Mouse (Mus musculus): ENCODE measurements at regions not wholly inside any gene's neighbourhood (a gene's known extent, or its start where the extent isn't known, plus 50 kb on each side); places are given as distances from the start of the nearest gene placed in this dataset.

DNA sequence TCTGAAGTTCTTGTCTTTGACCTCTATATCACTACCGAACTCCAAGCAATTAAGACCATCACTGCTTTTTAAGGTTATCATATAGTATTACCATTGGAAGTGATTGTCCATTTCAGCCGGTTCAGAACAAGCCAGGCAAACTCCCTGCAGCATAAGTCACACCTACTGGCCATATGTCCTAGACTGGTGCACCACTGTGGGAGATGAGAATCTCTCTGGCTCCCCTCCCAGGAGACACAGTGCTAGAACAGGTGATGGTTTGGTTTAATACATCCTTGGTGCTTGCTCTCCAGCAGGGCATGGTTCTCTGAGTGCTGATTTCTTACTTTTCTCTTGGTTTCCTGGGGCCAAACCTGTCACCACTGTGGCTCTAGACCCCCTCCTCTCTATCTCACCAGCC is 232.8 kb upstream of the Btbd3 start:
- no peak for DNase-seq (ENCODE audit: low spot score in 2 of 2)
- intact Hi-C loops (cut with DNase I) = no loop called here

DNA sequence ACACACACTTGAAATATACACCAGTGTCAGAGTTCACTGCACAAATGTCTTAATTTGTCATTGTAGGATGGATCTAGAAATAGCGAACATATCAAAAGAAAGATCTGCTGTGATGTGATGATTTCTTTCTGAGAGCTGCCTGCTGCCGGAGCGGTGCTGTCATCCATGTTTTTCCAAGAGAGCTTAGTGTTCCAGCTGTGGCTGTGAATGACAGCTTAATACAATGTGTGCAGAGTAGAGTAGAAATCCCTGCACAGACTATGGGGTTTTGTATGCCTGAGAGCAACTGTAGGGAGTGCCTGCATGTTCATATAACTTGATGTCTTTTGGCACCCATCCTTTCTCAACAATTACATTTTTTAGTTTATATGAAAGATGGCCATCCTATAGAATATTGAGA is 274.6 kb upstream of the Btbd3 start:
- intact Hi-C loops (cut with DNase I) = no loop called here

DNA sequence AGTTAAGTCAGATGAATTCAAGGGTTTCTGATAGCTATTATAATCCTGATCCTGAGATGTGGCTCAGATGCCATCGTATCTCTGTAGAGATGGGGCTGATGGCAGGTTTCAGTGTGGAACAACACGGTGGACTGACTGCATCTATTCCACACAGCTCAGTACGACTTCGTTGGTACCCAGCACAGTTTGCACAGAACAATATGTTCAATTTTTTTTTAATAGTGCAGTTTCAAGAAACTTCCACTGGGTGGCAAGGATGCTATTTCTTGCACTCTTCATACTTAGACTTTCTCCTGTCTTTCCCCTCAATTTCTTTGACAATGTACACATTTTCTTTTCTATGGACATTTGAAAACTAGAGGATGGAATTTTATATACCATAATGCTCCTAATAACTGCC is 278.6 kb upstream of the Btbd3 start:
- DNase-seq (ENCODE audit: low spot score in 2 of 2) = no peak
- intact Hi-C loops (cut with DNase I) = loop anchor here (10.0 kb wide), 1 partner anchor 1387 kb away; no protein-coding TSS in a partner anchor

More for the DNA sequence above, 274.6 kb upstream of the Btbd3 start:
- no peak for DNase-seq (ENCODE audit: low spot score in 2 of 2)

DNA sequence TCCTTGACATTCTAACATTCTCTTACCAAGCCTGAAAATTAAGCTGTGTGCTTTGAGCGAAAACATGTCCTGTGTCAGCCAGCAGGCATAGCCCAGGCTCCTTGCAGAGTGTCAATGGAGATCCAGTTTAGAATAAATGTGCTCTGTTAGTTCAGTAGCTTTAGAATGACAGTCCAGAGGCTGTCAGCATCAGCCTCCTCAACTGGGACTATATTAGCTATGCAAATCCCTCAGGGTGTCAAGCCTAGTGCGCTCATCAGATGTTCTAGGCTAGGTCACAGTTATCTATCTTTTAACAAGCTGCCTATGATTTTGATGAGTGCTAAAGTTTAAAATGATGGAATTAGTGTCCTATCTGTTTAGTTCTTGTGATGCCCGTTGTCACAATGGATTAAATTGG is 281.7 kb upstream of the Btbd3 start:
- no peak for DNase-seq (ENCODE audit: low spot score in 2 of 2)
- intact Hi-C loops (cut with DNase I) = loop anchor here (10.0 kb wide), 1 partner anchor 1390 kb away; no protein-coding TSS in a partner anchor

DNA sequence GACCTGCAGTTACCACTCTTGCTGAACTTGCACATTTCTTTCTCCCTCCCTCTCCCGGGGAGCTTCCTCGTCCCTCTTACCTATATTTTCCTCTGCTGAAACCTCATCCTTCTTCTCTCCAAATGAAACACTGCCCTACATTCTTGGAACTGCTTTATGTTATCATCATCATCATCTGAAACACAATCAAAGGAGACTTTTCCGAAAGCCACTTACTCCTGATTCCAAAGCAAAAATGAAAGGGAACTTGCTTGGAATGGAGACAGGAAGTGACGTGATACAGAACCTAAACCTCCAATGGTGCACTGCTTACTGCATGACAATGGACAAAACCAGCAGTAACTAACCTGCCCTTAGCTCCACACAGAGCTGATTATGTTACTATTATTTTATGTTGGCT is 287.2 kb upstream of the Btbd3 start:
- intact Hi-C loops (cut with DNase I) = no loop called here
- no peak for DNase-seq (ENCODE audit: low spot score in 2 of 2)

DNA sequence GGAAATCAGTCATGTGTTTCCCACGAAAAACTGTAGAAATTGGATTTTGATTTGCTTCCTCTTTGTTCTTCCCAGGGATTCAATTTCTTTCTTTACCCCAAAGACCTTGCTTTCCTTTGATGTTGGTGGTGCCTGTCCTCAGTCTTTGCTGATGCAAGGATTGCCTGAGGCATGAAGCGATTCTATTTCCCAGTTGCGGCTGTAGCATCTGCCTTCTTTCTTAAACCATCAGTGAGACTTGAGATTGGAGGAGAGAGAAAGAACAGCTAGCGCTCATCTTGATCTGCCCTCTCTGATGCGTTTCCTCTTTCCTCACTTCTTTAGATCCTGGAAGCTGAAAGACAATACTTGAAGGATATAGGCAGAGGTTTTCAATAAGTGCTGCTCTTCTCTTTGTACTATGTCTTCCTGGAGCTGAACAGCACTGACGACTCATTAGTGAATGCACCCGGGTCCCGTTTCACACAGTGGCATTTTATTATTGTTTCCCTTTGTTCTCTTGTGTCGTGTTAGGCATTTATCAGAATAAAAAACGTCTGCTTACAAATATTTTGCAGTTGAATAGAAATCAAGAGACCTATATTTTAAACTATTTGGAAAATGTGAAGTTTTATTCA is 289.8 kb upstream of the Btbd3 start:
- intact Hi-C loops (cut with DNase I) = no loop called here
- DNase-seq (ENCODE audit: low spot score in 2 of 2) = no peak

DNA sequence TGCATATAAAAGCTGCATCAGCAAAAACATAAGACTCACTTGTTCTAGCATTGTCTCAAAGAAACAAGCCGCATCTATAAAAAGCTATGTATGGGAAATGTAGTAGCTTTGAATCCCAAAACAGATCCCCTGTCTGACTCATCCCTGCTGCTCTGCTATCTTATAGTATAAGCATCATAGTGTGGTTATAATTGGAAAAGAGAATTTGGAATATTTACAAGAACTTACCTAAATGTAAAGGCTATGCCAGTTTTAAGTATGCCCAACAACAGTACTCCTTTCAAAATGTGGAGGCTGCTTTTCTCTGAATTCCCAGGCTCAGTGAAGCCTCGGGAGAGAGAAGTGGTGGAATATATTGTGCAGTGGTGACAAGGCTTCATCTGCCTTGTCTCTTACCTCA is 301.5 kb upstream of the Btbd3 start:
- intact Hi-C loops (cut with DNase I) = no loop called here
- peak in 1 of 2 experiments; percentile 7 for DNase-seq (ENCODE audit: low spot score in 2 of 2)

DNA sequence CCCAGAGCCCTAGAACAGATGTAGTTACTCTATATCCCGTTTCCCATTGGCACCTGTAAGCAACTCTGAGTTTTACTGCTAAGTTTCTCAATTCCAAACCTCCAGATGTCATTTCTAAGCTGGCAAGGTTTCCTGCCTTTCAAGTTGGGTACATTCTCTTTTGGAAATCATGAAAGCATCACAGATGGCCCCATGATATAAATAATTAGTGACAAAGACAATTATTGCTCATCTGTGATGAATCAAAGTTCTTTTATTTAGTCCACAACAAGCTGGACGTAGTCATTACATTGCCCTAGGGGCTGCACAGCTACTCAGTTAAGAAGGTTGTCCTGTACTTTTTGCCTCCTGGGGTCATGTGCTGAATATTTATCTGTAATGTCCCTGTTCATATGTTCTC is 303.2 kb upstream of the Btbd3 start:
- no peak for DNase-seq (ENCODE audit: low spot score in 2 of 2)
- intact Hi-C loops (cut with DNase I) = no loop called here

DNA sequence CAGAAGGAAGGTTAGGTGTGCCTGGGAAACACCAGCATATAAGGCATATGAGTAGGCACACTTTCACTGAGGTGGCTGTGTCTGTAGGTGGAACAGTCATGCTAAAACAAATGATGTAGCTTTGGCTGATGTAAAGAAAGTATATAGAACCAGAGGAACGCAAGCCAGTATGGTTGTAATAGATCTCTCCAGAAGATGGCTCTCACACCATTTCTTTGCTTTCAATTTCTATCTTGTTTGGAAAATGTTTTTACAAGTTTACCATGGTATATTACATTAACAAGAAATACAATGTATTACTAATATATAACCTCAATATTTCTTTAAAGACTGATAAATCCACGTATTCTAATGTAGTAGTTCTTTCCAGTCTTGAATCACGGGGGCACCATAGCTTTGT is 304.4 kb upstream of the Btbd3 start:
- no peak for DNase-seq (ENCODE audit: low spot score in 2 of 2)
- intact Hi-C loops (cut with DNase I) = no loop called here

DNA sequence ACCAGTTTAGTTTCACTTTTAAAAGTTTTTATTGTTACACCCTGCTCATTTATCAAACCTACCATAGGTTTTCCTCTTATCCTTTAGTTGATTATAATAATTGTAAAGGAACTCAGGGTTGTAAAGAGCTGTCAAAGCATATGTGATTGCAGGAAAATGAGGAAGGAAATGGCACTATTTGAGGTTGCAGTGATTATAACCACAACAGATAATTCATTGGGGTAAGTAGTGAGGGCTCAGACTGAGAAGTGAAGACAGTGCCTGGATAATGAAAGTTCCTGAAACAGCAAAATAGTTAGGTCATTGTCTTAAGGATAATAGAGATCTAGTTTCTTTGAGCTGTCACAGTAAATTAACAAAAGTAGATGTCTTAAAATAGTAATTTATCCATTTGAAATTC is 305.4 kb upstream of the Btbd3 start:
- DNase-seq (ENCODE audit: low spot score in 2 of 2) = no peak
- intact Hi-C loops (cut with DNase I) = no loop called here

DNA sequence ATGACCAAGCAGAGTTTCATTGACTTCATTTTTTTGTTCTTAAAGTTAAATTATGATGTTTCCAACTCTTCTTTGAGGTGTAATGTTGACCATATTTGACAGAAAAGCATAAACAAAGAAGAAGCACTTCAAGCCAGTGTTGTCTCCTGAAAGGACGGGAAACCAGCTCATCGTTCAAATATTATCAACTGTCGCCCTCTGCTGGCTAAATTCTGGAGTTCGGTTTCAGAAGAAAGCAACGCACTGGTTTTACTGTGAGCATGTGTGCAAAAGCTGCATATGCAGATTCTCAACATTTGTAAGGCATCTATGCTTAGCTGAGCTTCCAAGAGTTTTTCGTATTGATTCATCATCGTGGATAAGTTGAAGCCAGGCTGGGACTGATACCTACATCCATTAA is 313.6 kb upstream of the Btbd3 start:
- intact Hi-C loops (cut with DNase I) = loop anchor here (5.0 to 10.0 kb wide), 4 partner anchors 830 to 1458 kb away; no protein-coding TSS in a partner anchor
- DNase-seq (ENCODE audit: low spot score in 2 of 2) = peak; percentile 76 to 78

DNA sequence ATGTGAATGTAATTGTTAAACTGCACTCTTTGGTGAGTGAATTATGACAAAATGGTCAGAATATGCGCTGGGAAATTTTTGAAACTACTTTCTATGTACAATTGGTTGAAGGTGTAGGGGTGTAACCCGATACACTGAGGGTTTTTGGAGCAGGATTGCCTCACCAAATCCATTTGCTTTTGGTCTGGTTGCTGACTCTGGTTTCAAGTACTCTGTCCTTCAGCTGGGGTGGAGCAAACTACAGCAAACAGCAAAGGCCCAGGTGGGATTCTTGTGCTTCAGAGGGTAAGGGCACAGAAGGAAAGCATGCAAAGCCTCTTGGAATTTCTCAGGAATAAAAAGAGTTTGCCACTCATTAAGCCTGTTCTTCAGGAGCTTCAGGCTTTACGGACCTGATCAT is 316.8 kb upstream of the Btbd3 start:
- no peak for DNase-seq (ENCODE audit: low spot score in 2 of 2)
- intact Hi-C loops (cut with DNase I) = no loop called here

DNA sequence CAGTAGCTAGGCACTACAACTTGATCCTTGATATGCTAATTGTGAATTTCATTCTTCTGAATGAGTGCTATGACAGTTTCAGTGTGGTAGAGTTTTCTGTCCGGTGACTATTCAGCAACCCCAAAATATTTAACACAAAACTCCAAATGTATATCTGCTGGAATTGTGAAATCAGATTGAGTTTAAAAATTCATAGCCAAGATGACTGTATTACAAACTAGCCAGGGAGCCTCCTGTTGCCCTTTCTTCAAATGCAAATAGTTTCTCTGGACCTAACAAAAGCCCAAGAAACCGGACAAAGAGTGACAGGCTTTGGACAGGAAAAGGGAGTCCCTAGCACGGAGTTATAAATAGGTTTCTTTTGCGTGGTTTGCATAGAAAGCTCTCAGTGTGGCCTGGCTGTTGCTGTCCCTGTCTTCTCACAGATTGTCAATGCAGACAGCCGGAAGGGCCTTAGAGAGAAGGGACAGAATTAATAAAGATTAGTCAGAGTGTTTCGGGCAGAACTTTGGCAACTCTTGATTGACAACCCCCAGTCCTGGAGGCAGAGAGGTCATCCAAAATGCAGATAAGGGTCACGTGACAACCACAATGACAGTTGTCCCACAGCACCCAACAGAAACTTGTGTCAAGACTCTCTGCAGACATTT is 317.4 kb upstream of the Btbd3 start:
- intact Hi-C loops (cut with DNase I) = no loop called here
- no peak for DNase-seq (ENCODE audit: low spot score in 2 of 2)

DNA sequence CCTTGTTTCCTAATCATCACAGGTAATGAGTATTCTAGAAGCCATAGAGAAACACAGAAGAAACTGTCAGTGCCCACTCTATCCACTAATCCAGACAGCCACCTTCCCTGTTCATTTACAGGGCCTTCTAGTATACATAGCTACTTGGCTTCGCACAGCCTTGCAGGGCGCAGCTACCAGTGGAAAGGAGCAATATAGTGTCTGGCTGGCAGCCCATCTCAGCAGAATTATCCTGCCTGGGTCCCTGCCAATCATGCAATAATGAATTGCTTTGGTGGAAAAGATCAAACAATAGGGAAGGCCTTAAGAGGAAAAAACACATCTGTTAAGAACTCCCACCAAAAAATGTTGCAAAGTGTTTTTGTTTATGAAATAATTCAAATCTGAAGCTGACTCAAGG is 319.8 kb upstream of the Btbd3 start:
- intact Hi-C loops (cut with DNase I) = no loop called here
- DNase-seq (ENCODE audit: low spot score in 2 of 2) = no peak

DNA sequence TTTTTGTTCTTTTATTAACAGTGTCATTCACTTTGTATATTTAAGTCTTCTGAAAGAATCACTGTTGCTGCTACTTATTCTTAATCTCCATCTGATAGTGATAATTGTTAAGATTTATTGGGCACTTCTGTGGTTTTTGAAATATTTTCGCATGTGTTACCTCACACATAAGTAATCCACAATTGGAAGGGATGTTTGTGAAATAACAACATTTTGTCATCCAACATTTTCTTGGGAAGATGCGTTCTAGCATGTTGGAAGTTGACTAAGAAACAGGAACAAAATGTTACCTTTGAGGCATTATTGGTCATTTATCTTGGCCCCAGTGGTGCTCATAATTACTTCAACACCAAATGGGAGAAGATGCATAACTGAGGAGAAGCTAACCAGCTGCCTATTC is 323.4 kb upstream of the Btbd3 start:
- DNase-seq (ENCODE audit: low spot score in 2 of 2) = no peak
- intact Hi-C loops (cut with DNase I) = no loop called here

DNA sequence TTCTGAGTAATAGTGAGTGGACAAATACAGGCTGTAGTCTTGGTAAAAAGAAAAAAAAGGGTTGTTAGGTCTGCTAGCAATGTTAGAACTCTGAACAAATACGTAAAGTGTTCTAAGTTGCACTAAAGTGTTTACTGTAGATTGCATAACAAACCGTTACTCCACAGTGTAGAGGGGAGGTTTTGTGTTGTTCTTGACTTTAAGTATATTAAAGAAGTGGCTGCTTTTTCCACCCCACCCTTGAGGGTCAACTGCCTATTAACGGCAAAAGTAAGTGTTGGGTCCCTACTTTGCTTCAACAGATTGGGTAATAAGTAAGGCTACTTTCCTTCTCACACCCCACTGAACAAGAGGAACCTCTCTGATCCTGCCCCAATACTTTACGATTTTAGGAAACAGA is 323.9 kb upstream of the Btbd3 start:
- intact Hi-C loops (cut with DNase I) = no loop called here

DNA sequence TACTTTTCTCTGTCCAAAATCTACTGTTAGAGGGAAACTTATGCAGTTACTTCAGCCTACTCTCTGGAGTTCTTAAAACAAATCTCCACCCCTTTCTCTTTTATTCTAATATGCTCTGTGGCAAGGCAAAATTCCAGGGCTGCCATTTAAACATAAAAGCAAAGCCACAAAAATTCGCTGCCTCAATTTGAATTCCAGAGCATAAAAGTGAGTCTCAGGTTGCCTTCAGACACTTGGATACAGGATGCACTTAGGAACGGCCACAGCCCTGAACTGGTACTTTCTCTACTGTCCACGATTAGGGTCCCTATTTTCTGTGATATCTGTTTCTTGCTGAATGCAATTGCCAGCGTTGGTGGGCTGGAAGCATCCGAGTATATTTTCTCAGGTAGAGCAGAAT is 330.9 kb upstream of the Btbd3 start:
- intact Hi-C loops (cut with DNase I) = no loop called here
- no peak for DNase-seq (ENCODE audit: low spot score in 2 of 2)

More for the DNA sequence above, 323.9 kb upstream of the Btbd3 start:
- DNase-seq (ENCODE audit: low spot score in 2 of 2) = no peak

DNA sequence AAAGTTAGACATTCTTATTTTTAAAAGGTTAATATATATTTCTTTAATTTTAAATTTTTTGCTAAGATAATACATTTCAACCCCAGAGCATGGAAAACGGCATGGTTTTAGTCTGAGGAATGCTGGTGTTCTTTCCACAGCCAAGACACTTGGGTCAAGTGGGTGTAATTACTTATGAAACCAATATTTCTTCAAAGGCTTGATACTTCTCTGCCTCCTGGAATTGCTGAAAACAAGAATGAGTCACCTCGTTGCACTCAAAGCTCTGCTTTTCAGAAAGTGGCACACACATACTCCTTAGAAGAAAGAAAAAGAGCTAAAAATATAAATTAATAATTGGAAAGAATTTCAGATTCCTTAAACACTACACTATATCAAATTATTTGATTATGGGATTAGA is 331.8 kb upstream of the Btbd3 start:
- intact Hi-C loops (cut with DNase I) = no loop called here
- DNase-seq (ENCODE audit: low spot score in 2 of 2) = no peak

DNA sequence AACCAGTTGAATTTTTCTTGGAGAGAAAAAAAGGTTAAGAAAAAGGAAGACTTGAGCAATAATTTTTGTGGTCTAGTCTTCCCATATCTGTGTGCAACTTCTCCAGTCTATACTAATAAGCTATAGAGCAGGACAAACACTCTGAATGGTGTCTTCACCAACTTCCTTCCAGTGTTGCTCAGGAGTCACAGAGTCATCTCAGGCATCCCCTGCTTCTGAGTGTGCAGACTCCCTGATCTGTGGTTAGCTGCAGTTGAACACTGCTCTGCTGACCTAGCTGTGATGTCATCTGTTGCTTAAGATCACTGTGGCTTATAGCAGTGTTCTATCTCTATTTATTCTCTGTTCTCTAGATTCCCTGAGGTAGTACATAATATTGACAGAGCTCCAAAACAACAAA is 357.9 kb upstream of the Btbd3 start:
- intact Hi-C loops (cut with DNase I) = no loop called here
- DNase-seq (ENCODE audit: low spot score in 2 of 2) = no peak

DNA sequence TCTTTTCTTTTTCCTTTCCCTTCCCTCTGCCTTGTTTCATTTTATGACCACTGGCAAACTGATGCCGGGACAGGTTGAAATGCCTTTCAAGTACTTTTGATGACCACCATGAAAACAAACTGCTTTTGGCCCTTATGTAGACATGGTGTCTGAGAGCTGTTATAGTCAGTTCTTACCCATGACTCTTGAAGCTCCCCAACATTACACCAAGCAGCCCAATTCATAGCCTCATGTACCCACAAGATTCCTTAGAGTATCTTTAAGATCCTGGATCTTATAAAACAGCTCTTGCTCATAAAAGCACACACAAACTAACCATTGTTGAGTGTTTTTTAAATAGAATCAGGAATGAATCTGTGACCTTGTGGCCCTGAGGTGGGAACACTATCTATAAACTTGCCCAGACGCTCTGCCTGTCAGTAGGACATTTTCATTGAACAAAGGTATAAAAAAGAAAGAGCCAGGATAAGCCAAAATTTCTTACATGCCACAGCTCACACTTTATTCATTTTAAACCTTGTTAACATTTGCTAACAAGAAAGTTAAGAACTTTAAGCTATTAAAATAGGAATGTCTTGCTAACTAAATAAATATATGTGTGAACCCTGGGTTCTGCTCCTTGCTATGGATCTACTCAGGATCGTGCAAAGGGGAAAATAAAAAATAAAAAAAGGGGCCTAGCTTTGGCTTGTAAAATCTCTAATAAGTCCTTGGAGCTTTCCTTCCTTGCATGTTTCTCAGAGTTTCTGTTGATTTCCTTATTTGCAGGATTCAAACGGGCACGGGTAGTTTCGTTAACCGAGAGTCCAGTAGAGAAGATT is 375.9 kb upstream of the Btbd3 start:
- DNase-seq (ENCODE audit: low spot score in 2 of 2) = no peak
- intact Hi-C loops (cut with DNase I) = no loop called here

DNA sequence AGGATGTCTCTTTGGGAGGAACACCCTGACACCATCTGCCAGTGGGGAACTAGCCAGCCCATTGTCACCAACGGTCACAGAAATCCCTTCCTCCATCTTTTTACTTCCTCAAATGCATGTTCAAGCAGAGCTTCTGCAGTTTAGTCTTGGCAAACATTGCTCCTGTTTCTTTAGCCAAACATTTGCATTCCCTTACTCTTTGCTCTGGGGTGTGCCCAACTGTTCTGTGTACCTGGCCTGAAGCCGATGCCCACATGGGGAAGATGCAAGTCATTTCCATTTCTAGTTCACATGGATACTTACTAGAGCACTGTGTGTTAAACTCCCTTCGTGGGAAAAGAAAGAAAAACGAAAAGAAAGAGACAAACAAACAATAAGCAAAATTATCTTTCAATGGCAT is 386.7 kb upstream of the Btbd3 start:
- intact Hi-C loops (cut with DNase I) = no loop called here
- DNase-seq (ENCODE audit: low spot score in 2 of 2) = no peak

Data from left cerebral cortex, postnatal 36 days (tissue).